Mouse (Mus musculus): Measurements from ENCODE around the gene Sidt1.

DNA sequence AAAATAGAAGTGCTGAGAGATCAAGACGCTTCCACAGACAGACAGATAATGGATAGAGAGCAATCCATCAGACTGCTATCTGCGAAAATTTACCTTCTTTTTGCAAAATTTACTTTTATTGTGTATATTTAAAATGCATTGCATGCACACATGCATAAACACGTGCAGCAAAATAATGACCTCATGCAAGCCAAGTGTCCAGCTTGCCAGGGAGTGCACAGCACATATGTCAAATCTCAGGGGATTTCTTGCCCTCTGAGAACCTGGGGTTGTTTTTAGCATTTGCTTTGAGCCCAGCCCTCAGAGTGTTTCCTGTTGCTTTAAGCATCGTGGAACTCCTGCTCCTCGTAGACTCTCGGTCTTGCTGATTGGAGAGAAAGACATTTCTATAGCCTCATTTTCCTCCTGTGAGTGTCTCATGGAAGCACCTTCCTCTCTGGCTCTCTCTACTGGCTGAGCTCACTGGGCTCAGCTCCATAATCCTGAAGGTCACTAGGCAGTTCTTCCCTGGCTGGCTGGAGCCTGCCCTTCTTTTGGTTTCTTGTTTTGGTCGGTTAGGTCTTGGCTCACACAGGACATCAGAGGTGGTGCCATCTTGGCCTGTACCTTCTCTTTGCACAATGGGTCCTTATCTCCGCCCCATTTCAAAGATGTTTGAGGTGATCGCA is 61.5 kb downstream of the Sidt1 start:
- no peak for TF ChIP-seq POLR2A (IDR thresholded peaks at IDR 0.05; ENCODE audit: control insufficient read depth, extremely low read depth, insufficient read depth, low read length, poor library complexity)
- TF ChIP-seq CTCF (IDR thresholded peaks at IDR 0.05; ENCODE audit: borderline replicate concordance, control insufficient read depth, extremely low read depth, insufficient read depth, low read length, poor library complexity), result no peak

All from thymus, adult 2 months (tissue).